Mouse (Mus musculus) thymus, adult 2 months (tissue): ENCODE results near the gene Srcap.
A peak's percentile ranks its signal among the peaks of the same experiment; 100 is the strongest.

Experiments used
- CTCF ChIP-seq: fragments of 200-500 bp; IDR thresholded peaks from 2 replicates; pipeline ENCODE4 v1.5.1; 2012; ENCODE audit warnings: mild to moderate bottlenecking, control low read depth, low read length, moderate library complexity, borderline replicate concordance; ENCODE audit not compliant: control insufficient read depth, poor library complexity, insufficient read depth; ENCODE audit errors: extremely low read depth
- POLR2A ChIP-seq: fragments of 200-500 bp; IDR thresholded peaks from 2 replicates; pipeline ENCODE4 v1.6.1; 2012; ENCODE audit warnings: mild to moderate bottlenecking, low read length, control low read depth, moderate library complexity; ENCODE audit not compliant: control insufficient read depth, poor library complexity, insufficient read depth; ENCODE audit errors: extremely low read depth

DNA sequence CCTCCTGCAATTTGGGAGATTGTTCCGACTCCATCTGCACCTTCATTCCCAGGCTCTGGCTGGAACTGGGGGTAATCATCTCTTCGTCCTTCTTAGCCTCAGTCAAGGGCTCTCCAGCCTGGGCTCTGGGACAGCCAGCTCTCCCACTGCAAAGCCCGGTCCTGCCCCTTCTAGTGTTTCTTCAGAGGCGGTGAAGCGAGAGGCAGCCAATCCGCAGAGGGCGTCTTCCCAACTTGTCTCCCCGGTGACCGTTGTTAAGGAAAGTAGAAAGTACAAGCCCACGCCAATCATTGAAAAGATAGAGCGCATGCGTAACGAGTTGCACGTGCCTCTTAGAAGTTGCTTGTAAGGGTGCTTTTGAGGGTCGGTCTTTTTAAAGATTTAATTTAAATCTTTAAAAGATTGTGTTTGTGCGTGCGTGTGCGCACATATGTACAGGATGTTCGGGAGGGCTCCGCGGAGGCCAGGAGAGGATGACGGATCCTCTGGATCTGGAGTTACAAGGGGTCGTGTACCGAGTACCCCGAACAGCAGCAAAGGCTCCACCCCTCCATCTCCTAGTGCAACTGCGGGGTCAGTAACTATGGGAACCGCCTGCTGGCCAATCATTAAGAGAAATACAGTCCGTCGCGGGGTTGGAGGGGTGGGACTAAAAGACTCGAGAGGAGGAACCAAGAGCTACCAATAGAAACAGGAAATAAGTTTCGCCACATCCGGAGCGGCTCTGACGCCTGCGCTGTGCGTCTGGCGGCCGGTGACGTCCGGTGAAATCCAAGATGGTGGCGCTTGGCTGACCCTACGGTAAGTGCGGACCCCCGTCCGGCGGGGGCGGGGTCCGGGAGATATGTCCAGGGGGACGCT lies 76.5 kb downstream of the Srcap start, which contains the start of the genes Ccdc189 and Rnf40:
- TF ChIP-seq POLR2A (peak; percentile 76; the same call in 1 of the 2 replicates), CTCF (no peak)
